Mouse (Mus musculus) testis, adult 2 months (tissue): ENCODE results near the gene Pcsk4.

Experiments
- CTCF ChIP-seq: fragments of 200-500 bp; IDR thresholded peaks from 2 replicates; pipeline ENCODE4 v1.5.1; 2012; ENCODE audit warnings: low read depth, mild to moderate bottlenecking, inconsistent platforms, low read length, moderate library complexity; ENCODE audit not compliant: control insufficient read depth, insufficient read depth, insufficient replicate concordance
- POLR2A ChIP-seq: fragments of 200-500 bp; IDR thresholded peaks from 2 replicates; pipeline ENCODE4 v1.6.1; 2012; ENCODE audit warnings: low read depth, mild to moderate bottlenecking, inconsistent platforms, low read length, moderate library complexity; ENCODE audit not compliant: control insufficient read depth

DNA sequence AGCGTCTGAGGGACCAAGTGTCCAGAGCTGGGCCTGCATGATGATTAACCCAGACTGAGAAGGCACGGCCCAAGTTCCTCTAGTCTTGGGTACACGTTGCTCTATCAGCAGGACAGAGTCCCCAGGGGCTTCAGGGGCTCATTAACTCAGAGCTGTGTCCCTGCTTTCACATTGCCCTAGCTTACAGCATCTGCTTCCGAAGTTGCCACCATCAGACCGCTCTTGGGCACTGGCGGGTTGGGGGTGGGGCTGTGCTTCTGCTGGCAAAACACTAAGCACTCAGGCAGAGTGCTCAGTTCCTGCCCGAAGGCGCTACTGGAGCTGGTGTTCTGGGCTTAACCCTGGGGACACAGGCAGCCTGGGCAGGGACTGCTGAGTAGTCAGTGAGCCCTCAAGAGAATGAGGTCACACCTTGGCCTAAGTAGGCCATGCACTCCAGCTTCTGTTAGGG, 47.4 kb downstream of the Pcsk4 start:
- TF ChIP-seq CTCF (no peak), POLR2A (no peak)
